Mouse (Mus musculus) erythroblast, embryonic 14.5 days (primary cell): Measurements from ENCODE around the gene Gm867.

ENCODE experiments used
- GATA1 ChIP-seq: IDR thresholded peaks from 2 replicates; pipeline ENCODE4 v1.6.1; 2012; ENCODE audit warnings: low read length, inconsistent platforms, mixed read lengths
- TAL1 ChIP-seq: IDR thresholded peaks from 3 replicates; pipeline ENCODE4 v1.6.1; 2012; ENCODE audit warnings: low read length, inconsistent platforms, mixed read lengths

DNA sequence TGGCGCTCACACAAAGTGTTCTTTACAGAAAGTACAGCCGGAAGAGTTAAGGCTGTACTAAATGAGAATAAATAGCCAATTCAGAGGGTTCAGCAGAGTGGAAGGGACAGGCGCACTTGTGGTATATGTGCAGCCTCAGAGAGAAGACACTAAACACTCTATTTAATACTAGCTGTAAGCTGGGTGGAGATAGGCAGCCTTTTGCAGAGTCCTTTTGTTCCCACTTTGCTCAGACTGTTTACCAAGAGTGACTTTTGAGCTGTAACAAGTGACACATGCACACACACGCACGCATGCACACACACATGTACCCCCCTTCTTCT, 38.3 kb upstream of the Gm867 start:
- TF ChIP-seq TAL1 (no peak), GATA1 (no peak)
